Mouse (Mus musculus): ENCODE data around the gene Lrrtm4.

The Lrrtm4 gene

DNA sequence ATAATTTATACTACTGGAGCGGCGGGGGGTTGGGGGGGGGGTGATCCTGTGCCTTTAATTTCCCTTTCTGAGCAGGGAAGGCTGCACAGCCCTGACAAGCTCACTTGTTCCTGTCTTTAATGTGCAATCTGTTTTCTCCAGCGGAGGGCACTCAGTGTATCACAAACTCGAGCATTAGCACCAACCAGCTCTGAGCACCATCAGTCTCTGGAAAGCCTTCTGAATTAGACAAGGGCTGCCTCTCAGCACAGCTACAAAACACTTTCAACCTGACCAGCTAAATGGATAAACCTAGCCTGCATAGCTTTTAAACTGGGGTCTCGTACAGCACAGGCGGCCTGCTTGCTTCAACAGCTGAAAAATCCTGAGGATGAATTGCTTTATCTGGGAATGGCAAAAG is at the start of gene Lrrtm4:
Lrrtm4 (plus strand) TSS at position 113 of the 400 bp plus-strand sequence.
- DNase-seq (ENCODE audit: low spot score in 2 of 2): no peak

DNA sequence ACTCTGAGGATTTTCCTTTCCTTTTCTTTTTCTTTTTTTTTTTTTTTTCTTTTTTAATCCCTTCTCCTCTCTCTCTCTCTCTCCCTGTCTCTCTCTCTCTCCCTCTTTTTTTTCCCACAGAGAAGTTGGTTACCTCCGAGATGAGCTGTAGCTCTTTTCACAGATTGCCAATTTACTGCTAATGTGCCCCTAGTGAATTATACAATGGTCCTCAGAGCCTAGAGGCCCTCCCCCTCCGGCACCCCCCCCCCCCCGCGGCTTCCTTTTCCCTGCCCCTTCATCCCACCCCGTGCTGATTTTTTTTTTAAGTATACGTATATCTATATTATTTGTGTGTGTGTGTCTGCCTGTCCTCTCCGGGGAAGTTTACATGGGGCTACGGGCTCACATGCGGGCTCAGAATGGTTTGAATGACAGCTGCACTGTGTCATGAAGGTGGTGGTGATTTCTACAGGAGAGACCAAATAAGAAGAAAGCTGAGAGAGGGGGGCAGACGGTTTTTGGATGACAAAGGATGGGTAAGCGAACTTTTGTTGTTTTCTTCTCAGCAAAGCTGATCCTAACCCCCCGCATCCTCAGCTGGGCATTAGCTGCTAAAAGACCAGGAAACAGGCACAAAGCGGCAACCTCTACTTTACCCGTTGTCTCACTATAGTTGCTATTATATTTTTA is 648 bp downstream of the Lrrtm4 start:
- DNase-seq (ENCODE audit: low spot score in 2 of 2): no peak

GRCm38 (mm10) chr6:80019861-80020230 is 1.2 kb downstream of the Lrrtm4 start:
- no peak for DNase-seq (ENCODE audit: low spot score in 2 of 2)

DNA sequence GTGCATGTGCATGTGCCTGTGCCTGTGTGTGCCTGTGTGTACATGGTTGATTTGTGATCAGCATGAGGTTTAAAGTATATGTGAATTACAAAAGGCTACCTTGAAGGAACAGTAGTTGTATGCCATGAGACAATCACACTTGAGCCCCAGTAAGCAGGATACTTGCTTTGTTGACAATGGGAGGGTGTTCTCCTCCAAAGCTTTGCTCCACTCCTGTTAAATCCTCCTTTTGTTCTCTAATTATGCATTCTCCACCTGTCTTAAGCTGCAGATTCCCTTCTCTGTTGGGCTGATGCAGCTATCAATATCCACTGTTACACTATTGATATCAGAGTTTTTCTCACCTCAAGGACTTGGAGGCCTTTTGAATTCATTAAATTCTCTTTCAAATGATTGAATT is 38.2 kb downstream of the Lrrtm4 start:
- no peak for DNase-seq (ENCODE audit: low spot score in 2 of 2)

DNA sequence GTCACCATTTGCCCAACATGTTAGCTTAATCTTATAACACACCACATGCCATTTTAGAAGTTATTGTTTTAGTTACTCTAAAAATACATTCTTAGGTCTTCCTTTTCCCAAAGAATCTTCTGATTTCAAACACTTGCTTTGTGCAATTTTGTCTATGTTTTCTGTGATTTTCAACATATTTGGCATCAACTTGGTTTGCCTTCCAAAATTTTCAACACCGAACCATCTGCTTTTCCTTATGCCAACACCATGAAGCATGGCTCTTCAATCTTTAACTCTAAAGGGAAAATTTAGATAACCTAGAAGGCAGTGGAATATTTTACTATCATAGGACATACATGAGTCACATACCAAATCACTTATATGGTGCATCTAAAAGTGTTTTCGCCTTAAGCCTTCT is 59.3 kb downstream of the Lrrtm4 start:
- no peak for DNase-seq (ENCODE audit: low spot score in 2 of 2)

DNA sequence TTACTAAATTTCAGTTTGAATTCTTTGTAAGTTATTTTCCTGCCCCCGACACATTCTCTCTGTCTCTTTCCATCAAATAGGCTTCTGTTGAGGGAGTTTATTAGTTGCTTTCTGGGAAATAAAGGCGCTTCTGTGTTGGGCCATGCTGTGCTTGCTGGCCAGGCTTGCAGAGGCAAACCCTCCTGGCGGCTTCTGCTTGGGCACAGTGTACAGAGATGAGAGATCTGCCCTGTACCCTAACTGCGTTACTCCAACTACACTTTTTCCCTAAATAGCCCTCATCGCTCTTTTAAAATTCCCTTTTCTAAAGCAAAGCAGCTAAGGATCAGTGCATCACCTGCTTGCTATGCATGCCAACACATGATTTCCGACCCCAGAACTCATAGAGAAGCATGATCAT is 60.6 kb downstream of the Lrrtm4 start:
- no peak for DNase-seq (ENCODE audit: low spot score in 2 of 2)

GRCm38 (mm10) chr6:80094909-80095308 is 76.2 kb downstream of the Lrrtm4 start:
- DNase-seq (ENCODE audit: low spot score in 2 of 2): no peak

- DNase-seq (ENCODE audit: low spot score in 2 of 2): no peak
Observed at GRCm38 (mm10) chr6:80105343-80105742, 86.7 kb downstream of the Lrrtm4 start.

DNA sequence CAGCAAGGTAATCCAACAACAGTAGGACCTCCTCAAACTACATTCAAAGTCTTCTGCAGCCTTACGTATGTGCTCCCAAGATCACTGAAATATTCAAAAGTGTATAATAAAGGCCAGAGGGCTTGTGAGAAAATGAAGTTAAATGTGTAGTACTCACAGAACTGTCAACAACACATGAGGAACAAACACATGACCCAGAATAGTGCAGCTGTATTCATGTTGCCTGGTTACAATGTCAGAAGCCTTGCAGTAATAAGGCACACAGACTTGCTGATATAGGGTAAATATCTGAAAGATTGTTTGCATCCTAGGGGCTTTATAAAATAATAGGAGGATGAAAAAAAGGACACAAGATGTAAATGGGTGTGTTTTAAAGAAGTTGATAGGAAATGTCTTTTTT is 87.2 kb downstream of the Lrrtm4 start:
- no peak for DNase-seq (ENCODE audit: low spot score in 2 of 2)

GRCm38 (mm10) chr6:80126419-80126818 is 107.7 kb downstream of the Lrrtm4 start:
- DNase-seq (ENCODE audit: low spot score in 2 of 2): no peak

DNA sequence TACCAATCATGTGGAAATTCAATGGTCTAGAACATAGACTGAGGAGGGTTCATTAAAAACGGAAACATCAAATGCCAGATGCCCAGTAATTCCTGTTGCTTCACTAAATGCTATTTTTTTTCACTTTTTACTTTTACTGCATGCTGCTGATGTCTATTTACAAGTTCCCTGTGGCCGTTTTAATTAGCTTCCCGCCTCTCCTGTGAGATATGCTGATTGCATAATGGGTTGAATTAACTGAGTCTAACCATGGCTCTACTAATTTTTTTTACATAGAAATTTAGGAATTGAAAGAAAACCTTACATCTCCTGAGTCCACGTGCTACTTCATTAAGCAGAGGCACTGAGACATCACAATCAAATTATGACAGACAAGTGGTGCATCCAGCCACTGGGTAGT is 143.9 kb downstream of the Lrrtm4 start:
- no peak for DNase-seq (ENCODE audit: low spot score in 2 of 2)

- DNase-seq (ENCODE audit: low spot score in 2 of 2): no peak
Observed at GRCm38 (mm10) chr6:80181916-80182315, 163.2 kb downstream of the Lrrtm4 start.

DNA sequence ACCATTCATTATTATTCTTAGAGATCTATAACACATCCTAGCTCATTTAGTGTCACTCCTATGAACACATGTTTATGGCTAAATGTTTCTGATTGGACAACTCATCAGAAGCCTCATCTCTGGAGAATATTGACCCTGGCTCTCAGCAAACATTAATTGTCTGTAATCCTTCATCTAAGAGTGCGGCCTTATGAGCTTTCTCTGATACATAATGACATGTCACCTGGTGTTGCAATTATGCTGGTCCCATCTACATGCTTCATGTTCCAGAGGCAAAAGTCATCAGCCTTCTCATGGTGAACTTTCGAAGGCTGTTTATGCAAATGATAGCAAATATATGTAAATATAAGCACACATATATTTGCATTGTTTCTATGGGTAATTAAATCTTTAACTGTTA is 163.7 kb downstream of the Lrrtm4 start:
- no peak for DNase-seq (ENCODE audit: low spot score in 2 of 2)

DNA sequence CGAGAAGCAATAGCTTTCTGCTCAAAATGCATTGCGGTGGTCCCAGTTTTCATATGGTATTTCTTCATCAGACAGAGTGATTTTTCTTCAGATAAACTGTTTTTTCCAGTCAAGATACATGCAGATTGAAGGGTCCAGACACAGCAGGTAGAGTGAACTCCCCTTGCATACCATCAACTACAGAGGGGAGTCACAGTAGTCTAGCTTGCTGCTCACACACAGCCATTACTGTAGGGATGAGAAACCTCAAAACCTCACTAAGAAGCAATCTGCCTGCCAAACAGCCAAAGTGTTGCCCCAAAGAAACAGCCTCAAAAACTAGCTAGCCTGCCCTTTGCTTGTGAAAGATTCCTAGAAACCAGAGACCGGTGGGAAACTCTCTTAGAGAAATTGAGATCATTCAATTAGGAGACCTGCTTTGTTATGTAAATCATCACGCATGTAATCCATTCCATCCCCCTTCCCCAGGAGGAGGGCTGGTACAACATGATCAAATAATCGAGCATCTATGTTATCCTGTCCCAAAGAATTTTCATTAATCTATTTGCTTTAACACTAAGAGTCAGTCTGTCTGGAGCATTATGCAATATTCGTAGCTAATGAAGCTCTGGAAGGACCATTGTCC is 166.9 kb downstream of the Lrrtm4 start:
- DNase-seq (ENCODE audit: low spot score in 2 of 2): no peak

GRCm38 (mm10) chr6:80186791-80187190 is 168.1 kb downstream of the Lrrtm4 start:
- DNase-seq (ENCODE audit: low spot score in 2 of 2): no peak

GRCm38 (mm10) chr6:80209476-80209875 is 190.8 kb downstream of the Lrrtm4 start:
- no peak for DNase-seq (ENCODE audit: low spot score in 2 of 2)

GRCm38 (mm10) chr6:80210281-80210680 is 191.6 kb downstream of the Lrrtm4 start:
- no peak for DNase-seq (ENCODE audit: low spot score in 2 of 2)

GRCm38 (mm10) chr6:80261595-80261994 is 242.9 kb downstream of the Lrrtm4 start:
- DNase-seq (ENCODE audit: low spot score in 2 of 2): no peak

- no peak for DNase-seq (ENCODE audit: low spot score in 2 of 2)
Observed at GRCm38 (mm10) chr6:80263972-80264371, 245.3 kb downstream of the Lrrtm4 start.

DNA sequence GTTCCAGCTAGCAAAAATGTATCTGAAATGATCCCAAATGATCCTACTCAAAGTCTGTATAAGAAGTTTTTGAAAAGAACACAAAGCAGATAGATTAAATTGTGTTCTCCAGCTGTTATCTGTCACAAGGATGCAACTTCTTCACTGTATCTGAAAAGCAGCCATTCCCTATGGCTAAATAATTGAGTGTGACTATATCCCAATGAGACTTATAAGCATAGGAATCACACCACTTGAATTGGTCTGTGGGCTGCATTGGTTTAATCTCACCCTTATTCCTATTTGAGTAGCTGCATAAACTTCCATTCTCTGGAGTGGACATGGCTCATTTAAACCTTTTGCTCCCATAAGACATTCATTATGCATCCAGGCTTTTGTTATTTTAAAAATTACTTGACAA is 245.9 kb downstream of the Lrrtm4 start:
- no peak for DNase-seq (ENCODE audit: low spot score in 2 of 2)

DNA sequence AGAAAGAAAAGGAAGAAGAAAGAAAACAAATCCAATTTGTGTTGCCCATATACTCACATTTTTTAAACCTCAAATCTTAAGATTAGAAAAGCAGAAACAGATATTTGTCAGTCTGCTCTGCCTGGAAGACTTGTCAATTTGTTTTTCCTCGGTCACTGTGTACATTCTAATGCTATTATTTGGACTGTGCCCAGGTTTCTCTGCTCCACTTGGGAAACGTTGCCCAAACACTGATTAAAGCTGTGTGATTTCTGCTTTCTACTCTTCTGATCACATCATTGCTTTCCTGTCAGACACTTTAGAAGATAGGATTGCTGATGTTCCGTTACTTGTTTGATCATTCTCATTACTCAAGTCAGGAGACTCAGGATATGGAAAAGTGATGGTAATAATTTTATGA is 247.1 kb downstream of the Lrrtm4 start:
- DNase-seq (ENCODE audit: low spot score in 2 of 2): no peak

- no peak for DNase-seq (ENCODE audit: low spot score in 2 of 2)
Observed at GRCm38 (mm10) chr6:80286968-80287367, 268.3 kb downstream of the Lrrtm4 start.

DNA sequence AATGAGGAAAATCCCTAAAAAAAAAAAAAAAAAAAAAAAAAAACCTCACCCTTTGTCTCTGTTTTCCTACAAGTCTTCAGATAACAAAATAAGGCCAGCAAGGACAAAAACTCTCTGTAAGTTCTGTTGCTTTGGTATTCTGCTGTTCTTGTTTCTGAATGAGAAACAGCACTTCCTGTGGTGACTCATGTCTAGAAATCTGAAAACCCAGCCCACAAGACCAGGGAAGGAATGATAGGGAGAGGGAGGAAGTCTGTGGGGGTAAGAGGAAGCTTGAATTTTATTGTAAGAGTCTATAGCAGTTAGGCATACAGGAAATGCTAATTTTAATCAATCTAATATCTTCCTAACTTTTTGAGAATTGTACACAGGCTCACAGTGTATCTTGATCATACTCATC is 283.2 kb downstream of the Lrrtm4 start:
- DNase-seq (ENCODE audit: low spot score in 2 of 2): no peak

DNA sequence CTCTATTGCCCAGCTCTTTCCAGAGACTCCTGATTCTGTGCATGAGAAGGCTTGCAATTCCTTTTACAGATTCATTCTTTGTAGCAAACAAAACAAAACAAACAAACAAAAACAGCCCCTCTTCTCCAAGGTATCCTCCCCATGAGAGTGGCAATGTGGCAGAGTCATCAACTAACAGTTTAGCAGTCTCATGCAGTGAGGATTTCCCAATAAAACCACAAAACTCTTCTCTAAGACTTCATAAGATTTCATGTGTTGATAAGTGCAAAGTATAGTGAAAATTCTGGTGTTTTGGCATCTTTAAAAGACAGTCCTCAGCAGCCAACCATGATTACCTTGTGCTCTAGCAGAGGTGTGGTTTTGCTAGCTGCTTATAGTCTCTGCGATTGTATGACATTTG is 284.9 kb downstream of the Lrrtm4 start:
- no peak for DNase-seq (ENCODE audit: low spot score in 2 of 2)

Data from heart, adult 9 months (tissue).